Mouse (Mus musculus): Measurements from ENCODE around the gene Cyp4f39. TPM values are rescaled to one million over a fixed set of nuclear protein-coding genes. Genes with fewer than 3 reads are reported as not detected.

Cyp4f39 gene
- total RNA-seq (2015): not detected in 2 replicates
- total RNA-seq (2017): not detected in 2 replicates

DNA sequence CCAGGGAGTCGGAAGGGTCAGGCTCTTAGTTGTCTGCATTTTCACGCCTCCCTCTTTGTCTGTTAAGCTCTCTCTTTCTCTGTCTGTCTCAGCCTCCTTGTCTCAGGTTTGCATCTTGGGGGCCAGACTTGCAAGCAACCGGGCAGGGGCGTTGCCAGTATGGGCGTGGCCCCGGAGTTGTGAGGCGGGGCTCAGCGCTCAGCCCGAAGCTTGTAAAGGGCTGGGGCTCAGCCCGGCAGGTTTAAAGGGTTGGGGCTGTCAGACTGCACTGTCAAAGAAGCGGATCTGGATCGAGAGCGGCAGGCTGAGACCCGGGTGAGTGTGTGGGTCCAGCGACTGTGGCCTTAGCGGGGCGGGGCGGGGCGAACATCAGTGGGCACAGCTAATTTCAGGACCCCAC is at the start of gene Cyp4f39:
Cyp4f39 (plus strand) TSS at position 242 of the 400 bp plus-strand sequence.
- ATAC-seq (ENCODE audit: poor library complexity, severe bottlenecking): no peak; the same call in 1 of the 2 replicates

DNA sequence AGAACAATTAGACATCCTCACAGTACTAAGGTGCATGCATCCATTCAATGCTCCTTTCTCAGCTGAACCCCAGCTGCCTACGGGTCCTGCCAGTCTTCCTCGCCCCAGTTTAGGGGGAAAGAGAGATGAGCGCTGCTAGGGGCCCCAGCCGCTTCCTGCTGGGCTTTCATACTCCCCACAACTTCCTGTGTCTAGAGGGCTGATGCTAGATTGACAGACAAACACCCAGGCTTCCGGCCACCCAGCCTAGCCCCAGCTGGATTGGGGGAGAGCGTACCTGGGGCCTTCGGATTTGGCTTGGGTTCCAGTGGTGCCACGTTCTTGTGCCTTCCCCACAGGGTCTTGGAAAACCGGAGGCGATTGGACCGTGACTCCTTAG is 49.8 kb upstream of the Cyp4f39 start:
- ATAC-seq (ENCODE audit: poor library complexity, severe bottlenecking): peak; percentile 91

DNA sequence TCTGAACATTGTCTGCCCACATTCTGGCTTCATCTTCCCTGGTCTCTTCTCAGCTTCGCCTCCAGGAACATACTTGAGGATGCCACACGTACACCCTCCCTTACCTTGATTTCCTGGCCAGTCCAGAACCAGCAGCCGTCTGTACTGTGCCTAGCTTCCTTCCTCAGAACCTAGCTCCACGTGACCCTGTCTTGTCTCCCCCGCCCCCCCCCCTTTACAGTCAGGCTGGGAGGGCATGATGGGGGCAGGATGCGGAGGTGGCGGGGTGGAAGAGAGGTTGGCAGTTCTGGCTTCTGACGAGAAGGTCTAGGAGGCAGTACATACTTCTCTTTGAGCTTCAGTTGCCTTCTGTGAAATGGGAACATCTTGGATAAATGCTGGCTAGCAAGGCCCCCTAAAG is 49.1 kb upstream of the Cyp4f39 start, which contains the start of gene Rasal3:
Rasal3 (minus strand) TSS at position 167 of the 400 bp plus-strand sequence.
- peak; percentile 71 for ATAC-seq (ENCODE audit: poor library complexity, severe bottlenecking)

GRCm38 (mm10) chr17:32411898-32412297 is 40.6 kb upstream of the Cyp4f39 start:
- peak; percentile 38; the same call in 1 of the 2 replicates for ATAC-seq (ENCODE audit: poor library complexity, severe bottlenecking)

- ATAC-seq (ENCODE audit: poor library complexity, severe bottlenecking): no peak
Observed at GRCm38 (mm10) chr17:32415417-32416020, 37.0 kb upstream of the Cyp4f39 start.

DNA sequence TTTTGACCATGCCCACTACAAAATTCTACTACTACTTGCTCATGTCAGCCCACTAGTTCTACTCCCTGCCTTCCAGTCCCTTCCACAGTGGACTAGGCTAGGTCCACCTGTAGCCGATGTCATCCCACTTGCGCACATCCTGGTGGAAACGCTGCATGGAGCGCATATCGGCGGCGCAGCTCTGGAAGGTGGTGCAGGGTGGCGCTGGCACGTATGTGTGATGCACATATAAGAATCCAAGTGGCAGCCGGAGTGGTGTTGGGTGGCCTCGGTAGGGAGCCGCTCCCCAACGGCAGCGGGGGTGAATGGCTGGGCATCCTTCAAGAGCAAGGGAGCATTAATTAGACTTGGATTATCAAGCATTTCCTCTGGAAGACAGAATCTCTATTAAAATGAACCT is 35.8 kb upstream of the Cyp4f39 start:
- no peak for ATAC-seq (ENCODE audit: poor library complexity, severe bottlenecking)

DNA sequence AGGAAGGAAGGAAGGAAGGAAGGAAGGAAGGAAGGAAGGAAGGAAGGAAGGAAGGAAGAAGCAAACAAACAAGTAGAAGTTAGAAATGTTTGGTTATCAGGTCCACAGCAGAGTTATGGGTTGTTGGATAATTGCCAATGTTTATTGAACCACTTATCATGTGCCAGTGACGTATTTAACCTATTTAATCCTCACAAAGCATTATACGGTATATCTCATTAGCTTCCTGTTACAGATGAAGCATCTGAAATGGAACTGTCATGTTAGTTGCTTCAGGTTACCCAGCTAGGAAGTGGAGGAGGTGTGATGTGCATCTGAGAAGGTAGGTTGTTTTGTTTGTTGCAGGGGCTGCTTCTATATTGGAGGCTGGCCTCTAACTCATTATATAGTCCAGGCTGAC is 32.5 kb upstream of the Cyp4f39 start:
- ATAC-seq (ENCODE audit: poor library complexity, severe bottlenecking): no peak

GRCm38 (mm10) chr17:32420781-32421180 is 31.7 kb upstream of the Cyp4f39 start:
- ATAC-seq (ENCODE audit: poor library complexity, severe bottlenecking): no peak

GRCm38 (mm10) chr17:32424034-32424433 is 28.5 kb upstream of the Cyp4f39 start, which contains the start of gene Pglyrp2:
Gene Pglyrp2 (minus strand): TSS chr17:32424167.
- peak; percentile 68 for ATAC-seq (ENCODE audit: poor library complexity, severe bottlenecking)

DNA sequence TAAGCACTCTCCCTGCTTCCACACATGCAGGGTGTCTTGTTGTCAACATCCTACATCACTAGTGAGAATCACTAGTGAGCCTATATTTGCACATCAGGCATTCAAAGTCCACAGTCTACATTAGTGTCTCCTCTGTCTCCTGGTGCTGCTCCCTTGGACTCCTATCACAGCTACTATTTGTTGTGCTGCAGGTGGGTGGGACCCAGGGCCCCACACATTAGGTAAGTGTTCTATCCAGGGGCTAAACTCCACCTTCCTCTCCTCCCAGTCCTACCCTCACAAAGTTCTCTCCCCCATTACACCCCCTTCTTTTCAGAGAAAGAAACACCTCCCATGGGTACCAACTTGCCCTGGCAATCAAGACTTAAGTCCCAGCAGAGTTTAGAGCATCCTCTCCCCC is 25.9 kb upstream of the Cyp4f39 start:
- ATAC-seq (ENCODE audit: poor library complexity, severe bottlenecking): no peak

DNA sequence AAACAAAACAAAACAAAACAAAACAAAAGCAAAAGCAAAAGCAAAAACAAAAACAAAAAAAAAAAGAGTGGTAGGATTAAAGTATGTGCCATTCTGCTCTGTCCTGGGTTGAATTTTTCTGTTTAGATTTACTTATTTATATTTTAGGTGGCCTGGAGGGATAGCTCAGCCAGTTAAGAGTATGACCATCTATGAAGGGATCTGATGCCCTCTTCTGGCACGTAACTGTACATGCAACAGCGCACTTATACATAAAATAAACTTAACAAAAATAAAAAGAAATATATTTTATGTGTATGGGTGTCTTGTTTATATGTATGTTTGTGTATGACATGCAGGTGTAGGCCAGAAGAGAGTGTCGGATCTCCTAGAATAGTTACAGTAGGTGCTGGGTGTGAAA is 20.6 kb upstream of the Cyp4f39 start:
- peak; percentile 62; the same call in 1 of the 2 replicates for ATAC-seq (ENCODE audit: poor library complexity, severe bottlenecking)

DNA sequence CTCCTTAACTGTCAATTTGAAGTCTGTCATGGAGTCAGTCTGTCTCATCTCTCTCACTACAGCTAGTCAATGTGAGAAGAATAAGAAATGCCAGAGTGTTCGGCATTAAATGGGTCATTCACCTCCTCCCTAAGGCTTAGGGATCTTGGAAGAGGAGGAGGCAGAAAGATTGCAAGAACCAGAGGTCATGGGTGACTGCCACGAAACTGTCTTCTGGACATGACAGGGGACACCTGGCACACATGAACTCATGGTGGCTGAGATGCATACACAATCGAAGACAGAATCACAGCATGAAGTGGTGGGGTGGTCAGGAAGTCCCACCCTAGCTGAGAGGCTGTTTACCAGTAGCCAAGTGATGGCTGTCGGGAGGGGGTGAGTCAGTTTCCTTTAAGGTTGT is 18.2 kb upstream of the Cyp4f39 start:
- no peak for ATAC-seq (ENCODE audit: poor library complexity, severe bottlenecking)

- ATAC-seq (ENCODE audit: poor library complexity, severe bottlenecking): no peak
Observed at GRCm38 (mm10) chr17:32435151-32435550, 17.4 kb upstream of the Cyp4f39 start.

DNA sequence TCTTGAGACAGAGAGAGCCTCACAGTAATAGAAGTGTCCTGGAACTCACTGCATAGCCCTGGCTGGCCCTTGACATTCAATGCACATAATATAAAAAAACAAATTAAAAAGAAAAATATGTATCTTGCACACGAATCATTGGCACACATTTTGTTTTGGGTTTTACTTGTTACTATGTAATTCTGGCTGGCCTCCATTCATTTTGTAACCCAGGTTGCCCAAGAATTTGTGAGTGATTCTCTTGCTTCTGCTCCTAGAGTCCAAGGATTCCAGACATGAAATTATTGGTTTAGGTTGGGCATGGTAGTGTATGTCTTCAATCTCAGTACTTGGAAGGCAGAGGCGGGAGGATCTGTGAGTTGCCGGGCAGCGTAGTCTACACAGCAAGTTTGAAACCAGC is 15.4 kb upstream of the Cyp4f39 start:
- no peak for ATAC-seq (ENCODE audit: poor library complexity, severe bottlenecking)

DNA sequence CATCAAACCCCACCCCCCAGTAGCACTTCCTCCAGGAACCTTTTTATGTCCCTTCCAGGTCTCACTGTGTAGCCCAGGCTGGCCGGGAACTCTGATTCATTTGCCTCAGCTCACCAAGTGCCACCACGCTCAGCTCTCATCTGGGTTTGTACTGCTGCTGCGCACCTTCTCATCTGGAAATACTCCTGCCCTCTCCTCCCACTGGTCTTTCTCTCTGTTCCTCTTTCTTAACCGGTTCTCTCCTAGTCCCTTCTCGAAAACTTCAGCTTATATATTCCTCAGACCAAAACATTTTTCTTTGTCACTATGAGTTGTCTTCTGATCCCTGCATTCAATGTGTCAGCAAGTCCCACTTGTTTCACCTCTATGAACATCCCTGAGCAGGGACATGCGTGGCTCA is 9.3 kb upstream of the Cyp4f39 start:
- no peak for ATAC-seq (ENCODE audit: poor library complexity, severe bottlenecking)

GRCm38 (mm10) chr17:32445016-32445415 is 7.5 kb upstream of the Cyp4f39 start:
- ATAC-seq (ENCODE audit: poor library complexity, severe bottlenecking): no peak

DNA sequence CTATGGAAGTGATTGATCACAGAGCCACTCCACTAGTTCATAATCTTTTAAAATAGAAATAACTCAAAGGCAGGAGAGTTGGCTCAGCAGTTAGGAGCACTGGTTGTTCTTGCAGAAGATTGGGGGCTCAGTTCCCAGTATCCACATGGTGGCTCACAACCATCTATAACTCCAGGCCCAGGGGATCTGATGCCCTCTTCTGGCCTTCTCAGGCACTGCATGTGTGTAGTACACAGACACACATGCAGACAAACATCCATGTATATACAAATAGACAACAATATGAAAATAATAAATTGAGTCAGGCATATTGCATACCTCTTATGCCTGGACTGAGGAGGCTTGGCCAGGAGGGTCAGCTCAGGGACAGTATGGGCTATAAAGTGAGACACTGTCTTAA is 5.3 kb upstream of the Cyp4f39 start:
- no peak for ATAC-seq (ENCODE audit: poor library complexity, severe bottlenecking)

GRCm38 (mm10) chr17:32449042-32449441 is 3.5 kb upstream of the Cyp4f39 start:
- ATAC-seq (ENCODE audit: poor library complexity, severe bottlenecking): no peak

DNA sequence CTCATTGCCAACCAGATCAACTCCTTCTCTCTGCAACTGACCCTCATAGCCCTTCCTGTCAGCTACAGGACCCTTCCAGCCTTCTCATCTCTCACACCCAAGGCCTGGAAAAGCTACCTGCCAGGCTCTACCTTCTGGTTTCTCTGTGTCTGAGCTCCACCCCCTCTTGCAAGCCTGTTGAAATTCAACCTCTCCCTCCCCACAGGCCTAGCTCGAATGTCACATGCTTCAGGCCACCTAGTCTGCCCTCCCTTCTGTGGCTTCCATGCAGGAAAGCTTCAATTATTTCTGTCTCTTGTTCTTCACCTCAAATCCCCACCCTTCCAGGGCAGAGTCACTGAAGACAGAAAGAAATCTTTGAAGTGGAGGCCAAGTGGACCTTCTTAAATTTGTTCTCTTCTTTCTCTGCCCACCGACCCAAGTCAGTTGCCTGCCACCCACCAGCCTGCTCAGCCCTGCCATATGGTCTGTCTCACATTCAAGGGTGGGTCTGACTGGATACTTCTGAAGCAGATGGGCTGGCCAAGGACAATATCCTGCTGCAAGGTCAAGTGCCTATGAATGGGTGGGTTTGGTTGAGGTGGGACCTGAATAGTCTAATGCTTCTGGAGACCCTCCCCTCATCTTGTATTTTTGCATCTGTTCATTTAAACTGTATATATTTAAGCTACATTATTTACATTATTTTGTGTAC is 1.5 kb upstream of the Cyp4f39 start:
- no peak for ATAC-seq (ENCODE audit: poor library complexity, severe bottlenecking)

DNA sequence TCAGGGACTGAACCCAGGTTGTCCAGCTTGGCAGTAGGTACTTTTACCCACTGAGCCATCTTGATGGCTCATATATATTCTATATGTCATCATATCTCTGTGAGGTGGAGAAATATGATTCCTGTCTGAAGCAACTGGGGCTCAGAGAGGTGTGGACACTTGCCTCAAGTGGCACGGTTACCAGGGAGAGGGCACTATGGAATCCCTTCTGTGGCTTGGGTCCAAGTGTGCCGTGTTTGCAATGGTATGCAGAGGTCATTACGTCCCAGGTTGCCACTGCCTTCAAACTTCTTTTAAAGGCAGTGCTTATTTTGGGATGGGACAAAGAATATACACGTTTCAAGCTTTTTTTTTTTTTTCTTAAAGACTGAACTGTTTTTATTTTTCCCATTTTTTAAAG is 1.7 kb downstream of the Cyp4f39 start:
- ATAC-seq (ENCODE audit: poor library complexity, severe bottlenecking): no peak

DNA sequence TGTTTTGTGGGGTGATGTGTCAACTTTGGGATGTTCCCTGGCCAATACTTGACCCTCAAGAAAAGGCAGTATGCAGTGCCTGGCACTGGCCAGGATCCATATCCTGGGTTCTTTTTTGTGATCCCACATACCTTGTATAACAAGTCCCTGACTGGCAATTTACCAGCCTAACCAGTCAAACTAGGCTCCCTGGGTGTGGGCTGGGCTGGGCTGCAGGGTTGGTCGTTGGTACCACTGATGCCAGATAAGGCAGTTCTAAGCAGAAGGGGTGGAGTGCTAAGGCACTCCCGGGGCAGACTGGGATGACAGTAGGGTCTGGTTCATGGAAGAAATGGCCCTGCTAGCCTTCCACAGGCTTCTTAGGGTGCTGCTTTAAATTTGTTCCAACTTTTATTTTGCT is 2.5 kb downstream of the Cyp4f39 start:
- no peak for ATAC-seq (ENCODE audit: poor library complexity, severe bottlenecking)

- ATAC-seq (ENCODE audit: poor library complexity, severe bottlenecking): no peak
Observed at GRCm38 (mm10) chr17:32468494-32468893, 16.0 kb downstream of the Cyp4f39 start.
